Mouse (Mus musculus) embryonic stem cell, embryonic (primary cell): ENCODE results near the gene Dop1b.

ENCODE experiments used
- CTCF ChIA-PET, 4 experiments: fragments of 300-600 bp in 2 of 4; fragments of 350-600 bp in 2 of 4; sonication (Branson Sonifier 250); formaldehyde crosslinking; loops; one replicate each; lab custom pipeline; 2022; ENCODE audit warnings: inconsistent platforms in 2 of 4; lab: Charles Lee
- POLR2A ChIA-PET, 4 experiments: fragments of 300-600 bp in 2 of 4; fragments of 350-600 bp in 2 of 4; sonication (Branson Sonifier 250); formaldehyde crosslinking; loops; one replicate each; lab custom pipeline; 2022; ENCODE audit warnings: antibody characterized with exemption in 4 of 4, inconsistent platforms in 1 of 4; lab: Charles Lee

The Dop1b gene

GRCm38 (mm10) chr16:93729801-93730721 lies 18.4 kb downstream of the Dop1b start:
- ChIA-PET CTCF (interaction anchor here in 2 of 4 experiments (0.6 to 1.1 kb wide), 5 partner anchors 19 to 1739 kb away, joined by 3 to 7 read pairs (median 3); partner anchors contain the start of gene Dop1b (in 1 of the 2)), POLR2A (interaction anchor here in 3 of 4 experiments (0.5 to 4.6 kb wide), 17 partner anchors 9 to 252 kb away, joined by 3 to 21 read pairs (median 3); partner anchors contain the start of gene Dop1b (in 3 of the 3))

- CTCF ChIA-PET = interaction anchor here in 3 of 4 experiments (0.6 to 1.0 kb wide), 4 partner anchors 21 to 1085 kb away, joined by 3 to 6 read pairs (median 3); no protein-coding TSS in a partner anchor
- POLR2A ChIA-PET = interaction anchor here in 2 of 4 experiments (1.9 to 4.6 kb wide), 3 partner anchors 11 to 20 kb away, joined by 8 to 21 read pairs (median 9); partner anchors contain the start of gene Dop1b (in 2 of the 2)
Observed at GRCm38 (mm10) chr16:93731310-93731709, 19.6 kb downstream of the Dop1b start.

- CTCF ChIA-PET = no interaction called here
- POLR2A ChIA-PET = no interaction called here
Observed at GRCm38 (mm10) chr16:93732875-93733569, 21.3 kb downstream of the Dop1b start.

GRCm38 (mm10) chr16:93739251-93739650 lies 27.5 kb downstream of the Dop1b start:
- ChIA-PET CTCF (interaction anchor here in 2 of 4 experiments (0.6 to 2.1 kb wide), 3 partner anchors 10 to 53 kb away, joined by 3 to 6 read pairs (median 3); no protein-coding TSS in a partner anchor), POLR2A (interaction anchor here in 2 of 4 experiments (0.5 to 1.9 kb wide), 7 partner anchors 9 to 1043 kb away, joined by 3 to 5 read pairs (median 4); no protein-coding TSS in a partner anchor)

- CTCF ChIA-PET = interaction anchor here in 3 of 4 experiments (0.6 to 1.9 kb wide), 4 partner anchors 32 to 97 kb away, joined by 3 to 7 read pairs (median 3); no protein-coding TSS in a partner anchor
- POLR2A ChIA-PET = interaction anchor here in 1 of 4 experiments (0.7 kb wide), 1 partner anchor 43 kb away, joined by 3 read pairs; no protein-coding TSS in a partner anchor
Observed at GRCm38 (mm10) chr16:93742903-93743302, 31.2 kb downstream of the Dop1b start.

GRCm38 (mm10) chr16:93744049-93744490 lies 32.4 kb downstream of the Dop1b start:
- CTCF ChIA-PET = interaction anchor here in 2 of 4 experiments (0.6 to 1.9 kb wide), 2 partner anchors 57 to 1153 kb away, joined by 4 to 7 read pairs; no protein-coding TSS in a partner anchor
- POLR2A ChIA-PET = interaction anchor here in 2 of 4 experiments (0.7 to 1.1 kb wide), 3 partner anchors 11 to 57 kb away, joined by 3 to 4 read pairs (median 3); no protein-coding TSS in a partner anchor

- ChIA-PET CTCF (interaction anchor here in 3 of 4 experiments (0.6 to 3.7 kb wide), 3 partner anchors 58 to 1152 kb away, joined by 4 to 14 read pairs (median 7); no protein-coding TSS in a partner anchor), POLR2A (interaction anchor here in 3 of 4 experiments (0.7 to 1.4 kb wide), 5 partner anchors 9 to 58 kb away, joined by 3 read pairs; no protein-coding TSS in a partner anchor)
Observed at GRCm38 (mm10) chr16:93744804-93745340, 33.2 kb downstream of the Dop1b start.

GRCm38 (mm10) chr16:93746397-93746796 lies 34.7 kb downstream of the Dop1b start:
- CTCF ChIA-PET = interaction anchor here (0.6 to 3.7 kb wide), 10 partner anchors 10 to 80 kb away, joined by 3 to 14 read pairs (median 4); partner anchors contain the start of gene Dop1b (in 1 of the 4)
- POLR2A ChIA-PET = interaction anchor here in 3 of 4 experiments (0.6 to 2.7 kb wide), 4 partner anchors 35 to 281 kb away, joined by 3 to 8 read pairs (median 5); partner anchors contain the start of gene Dop1b (in 1 of the 3)

- POLR2A ChIA-PET = interaction anchor here in 3 of 4 experiments (0.6 to 2.7 kb wide), 4 partner anchors 35 to 80 kb away, joined by 3 to 8 read pairs (median 6); partner anchors contain the start of gene Dop1b (in 1 of the 3)
- CTCF ChIA-PET = interaction anchor here in 3 of 4 experiments (0.8 to 3.7 kb wide), 10 partner anchors 10 to 61 kb away, joined by 3 to 14 read pairs (median 4); partner anchors contain the start of gene Dop1b (in 1 of the 3)
Observed at GRCm38 (mm10) chr16:93746957-93747356, 35.3 kb downstream of the Dop1b start.

GRCm38 (mm10) chr16:93747421-93747820 lies 35.7 kb downstream of the Dop1b start:
- ChIA-PET POLR2A (interaction anchor here in 3 of 4 experiments (1.0 to 3.1 kb wide), 6 partner anchors 25 to 40 kb away, joined by 3 to 8 read pairs (median 5); partner anchors contain the start of gene Dop1b (in 1 of the 3)), CTCF (interaction anchor here (0.7 to 3.7 kb wide), 8 partner anchors 17 to 61 kb away, joined by 3 to 16 read pairs (median 4); no protein-coding TSS in a partner anchor)

GRCm38 (mm10) chr16:93749147-93749910 lies 37.6 kb downstream of the Dop1b start:
- CTCF ChIA-PET = interaction anchor here in 3 of 4 experiments (0.7 to 1.4 kb wide), 3 partner anchors 29 to 63 kb away, joined by 3 to 6 read pairs (median 6); no protein-coding TSS in a partner anchor

GRCm38 (mm10) chr16:93750464-93750863 lies 38.8 kb downstream of the Dop1b start:
- POLR2A ChIA-PET = interaction anchor here in 2 of 4 experiments (1.2 to 3.1 kb wide), 5 partner anchors 8 to 75 kb away, joined by 3 to 8 read pairs (median 4); no protein-coding TSS in a partner anchor
- CTCF ChIA-PET = interaction anchor here in 2 of 4 experiments (1.4 kb wide), 2 partner anchors 36 to 64 kb away, joined by 6 read pairs; no protein-coding TSS in a partner anchor

More at GRCm38 (mm10) chr16:93749147-93749910, 37.6 kb downstream of the Dop1b start:
- POLR2A ChIA-PET = interaction anchor here in 3 of 4 experiments (0.9 to 3.1 kb wide), 7 partner anchors 9 to 77 kb away, joined by 3 to 8 read pairs (median 4); no protein-coding TSS in a partner anchor

DNA sequence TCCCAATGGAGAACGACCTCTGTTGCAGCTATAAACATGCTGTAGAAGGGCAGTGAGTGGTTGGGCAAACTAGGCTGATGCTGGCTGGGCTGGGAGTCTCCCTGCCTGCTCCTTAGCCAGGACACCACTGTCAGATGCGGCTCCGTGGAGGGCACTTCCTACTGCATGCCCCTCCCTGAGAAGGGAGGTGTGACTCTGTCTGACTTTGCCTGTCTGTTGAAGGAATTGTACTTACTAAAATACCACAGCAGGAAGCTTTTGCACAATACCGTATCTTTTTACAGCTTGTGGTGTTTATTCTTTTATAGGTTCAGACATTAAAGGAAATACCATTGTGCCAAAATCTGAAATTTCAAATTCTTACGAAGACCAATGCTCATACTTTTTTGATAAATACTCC lies 40.1 kb downstream of the Dop1b start:
- CTCF ChIA-PET = no interaction called here
- POLR2A ChIA-PET = interaction anchor here in 1 of 4 experiments (1.6 kb wide), 1 partner anchor 39 kb away, joined by 6 read pairs; no protein-coding TSS in a partner anchor

DNA sequence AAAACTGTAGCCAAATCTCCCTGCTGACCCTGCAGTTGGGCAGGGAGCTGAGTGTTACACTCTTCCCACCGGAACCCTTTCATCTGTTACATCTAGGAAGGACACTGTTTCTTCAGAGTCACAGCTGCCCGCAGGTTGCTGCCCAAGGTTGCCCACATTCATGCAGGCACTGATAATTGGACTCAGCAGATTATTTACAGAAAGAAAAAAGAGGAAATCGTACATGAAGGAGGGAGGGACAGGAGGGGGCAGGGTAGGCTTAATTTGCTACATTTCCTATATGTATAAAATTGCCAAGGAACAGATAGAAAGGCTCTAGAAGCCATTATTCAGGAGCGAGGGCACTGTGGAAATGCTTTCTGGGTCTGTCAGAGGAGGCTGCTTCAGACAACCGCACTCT lies 44.9 kb downstream of the Dop1b start:
- CTCF ChIA-PET = interaction anchor here in 2 of 4 experiments (0.6 to 1.2 kb wide), 2 partner anchors 10 to 125 kb away, joined by 4 to 5 read pairs; no protein-coding TSS in a partner anchor
- POLR2A ChIA-PET = interaction anchor here in 1 of 4 experiments (0.7 kb wide), 1 partner anchor 34 kb away, joined by 3 read pairs; no protein-coding TSS in a partner anchor

- POLR2A ChIA-PET = interaction anchor here in 2 of 4 experiments (0.8 to 1.3 kb wide), 5 partner anchors 8 to 81 kb away, joined by 3 to 4 read pairs (median 3); no protein-coding TSS in a partner anchor
- CTCF ChIA-PET = interaction anchor here in 1 of 4 experiments (0.9 kb wide), 1 partner anchor 15 kb away, joined by 4 read pairs; no protein-coding TSS in a partner anchor
Observed at GRCm38 (mm10) chr16:93763378-93763777, 51.7 kb downstream of the Dop1b start.
